Mouse (Mus musculus) ES-Bruce4 (cell line): Measurements from ENCODE around the gene Fkbp5. TPM values are rescaled to one million over a fixed set of nuclear protein-coding genes. Genes with fewer than 3 reads are reported as not detected.
"Not testable (repeated sequence)": the region's sequence is repeated elsewhere in the genome, so short reads cannot be mapped to it uniquely, and the experiment has no call there.

Experiments used
- H3K27ac ChIP-seq: 2 replicates; pipeline ENCODE4 v1.5.1; 2012; ENCODE audit warnings: low read length, inconsistent platforms; ENCODE audit not compliant: insufficient read depth
- H3K27me3 ChIP-seq: 2 replicates; pipeline ENCODE4 v1.6.1; 2012; ENCODE audit warnings: mild to moderate bottlenecking, low read length, inconsistent platforms; ENCODE audit not compliant: control insufficient read depth, poor library complexity, insufficient read depth, severe bottlenecking
- H3K36me3 ChIP-seq: 2 replicates; pipeline ENCODE4 v1.6.1; 2012; ENCODE audit warnings: inconsistent platforms, mild to moderate bottlenecking, low read length, moderate library complexity; ENCODE audit not compliant: control insufficient read depth, poor library complexity, insufficient read depth, severe bottlenecking
- H3K4me1 ChIP-seq: one replicate; pipeline ENCODE4 v1.8.1; 2011; ENCODE audit warnings: low read length; ENCODE audit not compliant: control insufficient read depth, insufficient read depth
- H3K4me3 ChIP-seq: 2 replicates; pipeline ENCODE4 v1.5.1; 2011; ENCODE audit warnings: low read depth, mild to moderate bottlenecking, low read length
- H3K9ac ChIP-seq: 2 replicates; pipeline ENCODE4 v1.6.1; 2012; ENCODE audit warnings: low read depth, mild to moderate bottlenecking, inconsistent platforms; ENCODE audit not compliant: poor library complexity, severe bottlenecking
- H3K9me3 ChIP-seq: replicated peaks from 2 replicates; pipeline ENCODE4 v1.6.1; 2012; ENCODE audit warnings: mild to moderate bottlenecking, low read length, inconsistent platforms; ENCODE audit not compliant: control insufficient read depth, poor library complexity, insufficient read depth, severe bottlenecking
- CTCF ChIP-seq: IDR thresholded peaks from one replicate; pipeline ENCODE4 v1.8.1; 2011; ENCODE audit warnings: low read depth, low read length
- EP300 ChIP-seq: IDR thresholded peaks from 2 replicates; pipeline ENCODE4 v1.6.1; 2011; ENCODE audit warnings: low read depth, low read length; ENCODE audit not compliant: insufficient read depth
- POLR2A ChIP-seq: IDR thresholded peaks from one replicate; pipeline ENCODE4 v1.8.1; 2011; ENCODE audit warnings: low read length; ENCODE audit not compliant: insufficient read depth
- polyA plus RNA-seq: library from polyadenylated mRNA; stranded (reverse); fragments of >200 nt; gene quantifications from 2 replicates; pipeline ENCODE4 v1.2.4, GENCODE M21; 2011; ENCODE audit warnings: low read depth; ENCODE audit not compliant: missing spikeins, insufficient read depth, insufficient read length

Gene Fkbp5
- polyA plus RNA-seq, 1 experiment: 67.1 TPM

DNA sequence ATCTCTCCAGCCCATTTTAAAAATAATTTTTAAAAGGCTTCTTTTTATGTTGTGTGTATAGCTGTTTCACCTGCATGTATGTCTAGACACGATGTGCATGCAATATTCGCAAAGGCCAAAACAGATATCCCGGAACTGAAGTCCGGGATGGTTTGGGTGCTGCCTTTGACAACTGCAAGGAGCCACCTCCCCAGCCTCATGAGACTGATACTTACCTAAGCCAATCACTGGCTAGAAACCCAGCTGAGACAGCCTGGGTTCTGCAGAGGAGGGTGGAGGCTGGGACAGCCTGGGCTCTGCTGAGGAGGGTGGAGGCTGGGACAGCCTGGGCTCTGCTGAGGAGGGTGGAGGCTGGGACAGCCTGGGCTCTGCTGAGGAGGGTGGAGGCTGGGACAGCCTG lies 36.7 kb upstream of the Fkbp5 start:
- H3K36me3 ChIP-seq, H3K9me3 ChIP-seq, H3K9ac ChIP-seq, H3K4me1 ChIP-seq, H3K4me3 ChIP-seq, H3K27ac ChIP-seq, H3K27me3 ChIP-seq: not testable (repeated sequence)
- TF ChIP-seq EP300: 0 out of 2 replicates have a peak, but pooled peaks have one; percentile 28

DNA sequence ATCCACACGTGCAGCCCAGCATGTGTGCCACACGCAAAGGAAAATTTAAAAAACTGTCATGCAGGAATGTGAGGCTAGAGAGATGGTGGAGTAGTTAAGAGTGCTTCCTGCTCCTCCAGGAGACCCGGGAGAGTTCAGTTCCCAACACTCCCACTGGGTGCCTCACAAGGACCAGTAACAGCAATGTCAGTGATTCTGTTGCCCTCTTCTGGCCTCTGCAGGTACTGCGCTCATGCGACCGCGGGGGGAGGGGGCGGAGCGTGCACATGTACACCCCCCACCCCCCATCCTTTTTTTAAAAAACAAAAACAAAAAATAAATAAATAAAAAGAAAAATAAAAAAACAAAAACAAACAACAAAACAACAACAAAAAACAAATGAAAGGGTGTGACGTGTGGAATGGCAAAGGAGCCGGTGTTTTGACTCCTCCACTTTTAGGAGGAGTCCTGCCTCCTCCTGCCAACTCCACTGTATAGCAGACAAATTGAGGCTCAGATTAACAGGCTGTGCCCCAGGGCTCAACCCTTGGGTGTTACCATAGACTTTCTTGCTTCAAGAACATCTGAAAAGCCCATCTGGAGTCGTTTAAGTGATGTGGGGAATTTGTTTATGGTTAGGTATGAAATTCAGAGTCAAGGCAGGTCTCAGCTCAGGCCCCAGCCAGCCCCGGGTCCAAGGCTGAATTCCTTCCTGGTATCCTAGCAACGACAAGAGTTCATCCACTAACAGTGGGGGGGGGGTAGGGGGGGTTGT lies 35.9 kb upstream of the Fkbp5 start:
- Histone ChIP-seq H3K36me3 (no peaks in the 10 kb centered on the region), H3K27me3 (no peaks in the 10 kb centered on the region), H3K4me1 (peaks cover 8% of the 10 kb centered on the region), H3K27ac (no peak overlapping the region), H3K9me3 (no peaks in the 10 kb centered on the region), H3K9ac (no peak overlapping the region), H3K4me3 (no peak overlapping the region)
- peak; percentile 99 for TF ChIP-seq CTCF
- TF ChIP-seq POLR2A: no peak
- TF ChIP-seq EP300: 0 out of 2 replicates have a peak, but pooled peaks have one; percentile 19

DNA sequence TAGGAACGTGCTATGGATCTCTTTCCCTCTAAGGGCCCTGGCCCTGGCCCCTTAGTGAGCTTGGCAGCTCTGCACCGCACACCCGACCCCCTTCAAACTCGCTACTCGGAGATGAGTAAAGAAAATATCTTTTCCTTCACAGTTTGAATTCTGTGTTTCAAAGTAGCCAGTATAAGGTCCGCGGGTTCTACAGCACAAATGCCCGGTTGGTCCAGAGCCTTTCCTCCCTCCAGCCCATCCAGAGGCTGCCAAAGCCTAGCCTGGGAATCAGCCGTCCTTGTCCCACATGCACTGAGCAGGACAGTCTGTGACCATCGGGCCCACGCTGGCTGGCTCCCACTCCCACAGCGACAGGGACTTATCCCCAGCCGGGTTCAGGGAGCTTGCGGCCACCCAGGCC lies 31.8 kb upstream of the Fkbp5 start, which contains the start of gene Clpsl2:
Gene Clpsl2 (plus strand): TSS at position 301 of the 400 bp plus-strand sequence.
- H3K9me3 ChIP-seq: no peaks in the 10 kb centered on the region
- no peaks in the 10 kb centered on the region for H3K36me3 ChIP-seq
- TF ChIP-seq CTCF: no peak
- no peak for TF ChIP-seq POLR2A
- TF ChIP-seq EP300: no peak
- peaks cover 4% of the 10 kb centered on the region for H3K4me1 ChIP-seq
- H3K27me3 ChIP-seq: no peaks in the 10 kb centered on the region
- H3K27ac ChIP-seq: no peak within 1 kb of the TSS
- H3K4me3 ChIP-seq: peak within 1 kb of the TSS; percentile 2; the same call in 1 of the 2 replicates
- H3K9ac ChIP-seq: peak within 1 kb of the TSS; percentile 7; the same call in 1 of the 2 replicates

DNA sequence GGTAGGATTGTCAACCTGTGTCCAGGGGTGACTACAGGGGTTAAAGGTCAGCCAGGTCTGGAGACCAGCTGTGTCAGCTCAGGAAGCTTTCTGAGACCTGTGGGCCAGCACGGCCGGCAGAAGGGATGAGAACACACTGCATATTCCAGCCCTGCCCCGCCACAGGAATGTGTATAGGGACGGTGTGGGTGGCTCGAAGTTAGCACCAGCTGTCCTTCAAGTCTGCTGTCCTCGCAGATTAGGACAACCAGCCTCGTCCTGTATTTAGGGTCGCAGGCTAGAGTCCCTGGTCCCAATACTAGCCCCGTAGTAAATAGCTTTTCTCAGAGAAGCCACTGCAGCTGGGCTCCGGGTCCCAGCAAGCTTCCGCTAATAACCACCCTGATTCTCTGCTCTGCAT lies 31.2 kb upstream of the Fkbp5 start:
- Histone ChIP-seq H3K27ac (no peak overlapping the region), H3K4me3 (no peak overlapping the region), H3K4me1 (peaks cover 4% of the 10 kb centered on the region), H3K36me3 (no peaks in the 10 kb centered on the region), H3K9me3 (no peaks in the 10 kb centered on the region), H3K27me3 (no peaks in the 10 kb centered on the region), H3K9ac (peak overlapping the region; percentile 7; the same call in 1 of the 2 replicates)
- TF ChIP-seq POLR2A (no peak), CTCF (no peak), EP300 (no peak)

DNA sequence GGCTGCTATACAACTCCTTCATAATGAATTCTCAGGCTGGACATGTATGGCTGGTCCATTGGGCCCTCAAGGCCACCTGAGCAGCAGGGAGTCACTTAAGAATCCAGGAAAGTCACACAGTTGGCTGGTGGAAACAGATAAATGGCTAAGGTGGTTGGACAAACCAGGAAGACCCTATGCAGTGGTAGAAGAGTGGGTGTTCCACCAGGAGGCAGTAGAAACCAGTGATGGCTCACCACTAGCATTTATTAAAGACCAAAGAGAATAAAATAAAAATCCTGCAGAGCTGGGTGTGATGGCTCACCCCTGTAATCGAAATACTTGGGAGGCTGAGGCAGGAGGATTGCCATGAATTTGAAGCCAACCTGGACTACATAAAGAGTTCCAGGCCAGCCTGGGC lies 29.6 kb upstream of the Fkbp5 start:
- Histone ChIP-seq H3K36me3 (no peaks in the 10 kb centered on the region), H3K4me3 (no peak overlapping the region), H3K9me3 (no peaks in the 10 kb centered on the region), H3K27ac (no peak overlapping the region), H3K9ac (no peak overlapping the region), H3K27me3 (no peaks in the 10 kb centered on the region), H3K4me1 (peaks cover 3% of the 10 kb centered on the region)
- TF ChIP-seq EP300 (no peak), POLR2A (no peak), CTCF (no peak)

DNA sequence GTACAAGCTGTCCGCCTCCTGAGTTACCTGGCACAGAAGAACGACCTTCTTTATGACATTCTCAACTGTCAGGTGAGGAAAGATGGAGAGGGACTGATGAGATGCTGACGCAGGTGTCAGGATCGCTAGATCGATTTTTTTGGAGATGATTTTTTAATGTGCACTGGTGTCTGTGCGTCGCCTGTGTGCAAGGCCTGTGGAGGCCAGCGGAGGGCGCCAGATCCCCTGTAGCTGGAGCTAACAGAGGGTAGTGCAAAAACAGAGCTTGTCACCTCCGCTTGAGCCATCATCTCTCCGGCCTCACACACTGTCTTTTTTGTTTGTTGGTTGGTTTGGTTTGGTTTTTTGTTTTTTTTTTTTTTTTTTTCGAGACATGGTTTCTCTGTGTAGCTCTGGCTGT lies 20.6 kb upstream of the Fkbp5 start:
- no peak overlapping the region for H3K9ac ChIP-seq
- H3K4me3 ChIP-seq: no peak overlapping the region
- no peaks in the 10 kb centered on the region for H3K27me3 ChIP-seq
- no peaks in the 10 kb centered on the region for H3K36me3 ChIP-seq
- TF ChIP-seq EP300 (no peak), CTCF (peak; percentile 87), POLR2A (no peak)
- no peak overlapping the region for H3K27ac ChIP-seq
- no peaks in the 10 kb centered on the region for H3K4me1 ChIP-seq
- H3K9me3 ChIP-seq: no peaks in the 10 kb centered on the region
